Mouse (Mus musculus): ENCODE measurements around the gene Igdcc3.

Igdcc3 gene

GRCm38 (mm10) chr9:65141306-65141975 lies 452 bp downstream of the Igdcc3 start:
- DNase-seq, result peak; percentile 42

DNA sequence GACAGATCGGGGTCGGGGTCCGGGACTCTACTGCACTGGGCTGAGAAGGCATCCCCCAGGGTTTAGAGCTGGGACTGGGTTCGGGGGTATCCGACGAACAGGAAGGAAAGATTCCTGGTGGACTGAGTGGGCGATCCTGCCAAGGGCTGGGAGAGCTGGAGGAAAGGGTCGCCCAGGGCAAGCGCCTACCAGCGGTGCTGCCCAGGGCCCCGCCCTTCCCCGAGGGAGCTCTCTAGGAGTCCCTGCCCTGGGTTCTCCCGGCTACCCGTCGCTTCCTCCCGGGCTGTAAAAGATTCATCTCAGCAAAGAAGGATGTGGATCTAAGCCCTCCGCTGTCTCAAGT lies 958 bp downstream of the Igdcc3 start:
- no peak for DNase-seq

GRCm38 (mm10) chr9:65142399-65142798 lies 1.4 kb downstream of the Igdcc3 start:
- DNase-seq, result no peak

GRCm38 (mm10) chr9:65146001-65146400 lies 5.0 kb downstream of the Igdcc3 start:
- DNase-seq, result no peak

DNA sequence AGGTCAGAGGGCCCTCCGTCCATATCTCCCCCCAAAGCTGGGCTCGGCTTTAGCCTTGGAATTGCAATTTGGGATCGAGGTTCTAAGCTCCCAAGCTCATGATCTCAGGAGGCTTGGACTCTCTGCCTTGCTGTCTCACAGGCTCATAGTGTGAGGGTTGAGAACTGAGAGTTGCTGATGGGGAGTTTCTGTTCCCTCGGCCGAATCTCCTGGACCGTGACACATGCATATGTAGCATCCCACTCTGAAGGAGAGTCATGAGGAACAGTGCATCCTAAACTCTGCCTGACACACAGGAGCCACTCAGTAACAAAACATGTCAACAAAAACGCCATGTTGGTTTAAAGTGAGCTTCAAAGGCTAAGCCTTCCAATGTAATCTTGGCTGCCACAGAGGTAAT lies 7.5 kb downstream of the Igdcc3 start:
- no peak for DNase-seq

DNA sequence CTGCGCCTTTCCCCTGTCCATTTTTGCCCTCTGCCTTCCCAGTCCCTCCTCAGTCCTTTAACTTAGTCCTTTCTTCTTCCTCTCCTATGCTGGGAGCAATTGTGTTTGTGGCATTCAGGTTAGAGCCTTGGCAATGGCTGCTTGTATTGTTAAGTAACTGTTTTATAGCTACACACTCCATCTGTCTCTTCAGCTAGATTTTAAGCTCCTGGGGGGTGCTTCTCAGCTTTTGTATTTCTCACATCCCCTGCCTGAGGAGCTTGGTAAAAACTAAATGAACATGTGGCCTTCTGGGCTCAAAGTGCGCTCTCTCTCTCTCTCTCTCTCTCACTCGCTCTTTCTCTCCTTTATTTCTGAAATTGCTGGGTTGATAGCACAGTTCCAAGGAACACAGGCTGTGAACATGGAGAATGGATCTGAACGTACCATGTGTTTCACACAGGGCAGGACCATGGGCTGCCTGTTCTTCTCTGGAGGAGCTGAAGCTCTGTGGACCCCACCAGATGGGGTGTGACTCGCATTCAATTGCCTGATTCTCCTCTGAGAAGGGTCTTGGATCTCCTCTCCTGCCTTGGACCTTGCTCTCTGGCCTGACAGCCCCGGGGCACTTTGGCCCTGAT lies 11.8 kb downstream of the Igdcc3 start:
- no peak for DNase-seq

DNA sequence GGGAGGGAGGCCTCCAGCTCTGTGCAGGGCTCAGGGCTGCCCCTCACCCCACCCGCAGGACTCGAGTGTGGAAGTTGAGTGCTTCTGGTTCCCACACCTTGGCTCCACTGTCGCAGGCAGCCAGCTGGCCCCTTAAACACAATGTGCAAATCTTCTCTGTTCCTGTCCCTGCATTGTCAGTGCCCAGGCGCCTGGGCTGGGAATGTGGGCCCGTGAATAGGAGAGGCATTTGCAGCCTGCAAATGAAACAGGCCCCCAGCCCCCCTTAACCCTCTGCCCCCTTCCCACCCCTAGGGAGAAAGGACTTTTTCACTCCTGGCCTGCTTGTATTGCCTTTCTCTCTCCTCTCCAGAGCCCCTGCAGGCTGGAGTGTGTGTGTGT lies 12.3 kb downstream of the Igdcc3 start:
- DNase-seq, result no peak

- no peak for DNase-seq
These were observed 13.9 kb downstream of the Igdcc3 start for GRCm38 (mm10) chr9:65154692-65155455.

GRCm38 (mm10) chr9:65156604-65157003 lies 15.6 kb downstream of the Igdcc3 start:
- no peak for DNase-seq

GRCm38 (mm10) chr9:65157631-65158030 lies 16.6 kb downstream of the Igdcc3 start:
- no peak for DNase-seq

DNA sequence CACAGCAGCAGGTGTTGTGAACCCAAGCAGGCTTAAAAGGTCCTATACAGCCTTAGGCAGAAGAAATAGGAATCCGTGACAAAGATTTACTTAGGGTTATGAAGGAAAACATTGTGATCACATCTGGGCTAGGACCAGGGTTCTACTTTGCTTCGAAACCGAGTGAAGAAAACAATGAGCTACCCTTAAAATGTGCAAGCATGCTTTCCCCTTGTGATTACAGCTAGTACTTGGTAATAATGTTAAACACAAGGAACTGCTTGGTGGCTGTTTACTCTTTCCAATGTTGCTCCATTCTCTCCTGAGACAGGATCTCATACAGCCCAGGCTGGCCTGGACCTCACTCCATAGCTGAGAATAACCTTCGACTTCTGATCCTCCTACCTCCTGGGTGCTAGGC lies 20.2 kb downstream of the Igdcc3 start:
- no peak for DNase-seq

GRCm38 (mm10) chr9:65161881-65162280 lies 20.9 kb downstream of the Igdcc3 start:
- no peak for DNase-seq

- DNase-seq, result no peak
These were observed 22.0 kb downstream of the Igdcc3 start for GRCm38 (mm10) chr9:65162711-65163639.

DNA sequence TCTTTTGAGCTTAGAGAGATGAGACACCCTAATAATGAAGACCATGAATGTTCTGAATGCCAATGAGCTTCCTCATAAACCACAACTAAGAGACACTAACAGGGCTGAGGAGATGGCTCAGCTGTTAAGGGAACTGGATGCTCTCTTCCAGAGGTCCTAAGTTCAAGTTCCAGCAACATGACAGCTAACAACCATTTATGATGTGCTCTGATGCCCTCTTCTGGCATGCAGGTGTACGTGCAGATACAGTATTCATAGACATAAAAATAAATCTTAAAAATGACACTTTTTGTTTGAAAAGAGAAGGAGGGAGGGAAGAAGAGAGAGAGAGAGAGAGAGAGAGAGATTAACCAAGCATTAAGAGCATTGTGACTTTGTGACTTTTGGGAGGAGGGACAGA lies 23.9 kb downstream of the Igdcc3 start:
- DNase-seq, result no peak

DNA sequence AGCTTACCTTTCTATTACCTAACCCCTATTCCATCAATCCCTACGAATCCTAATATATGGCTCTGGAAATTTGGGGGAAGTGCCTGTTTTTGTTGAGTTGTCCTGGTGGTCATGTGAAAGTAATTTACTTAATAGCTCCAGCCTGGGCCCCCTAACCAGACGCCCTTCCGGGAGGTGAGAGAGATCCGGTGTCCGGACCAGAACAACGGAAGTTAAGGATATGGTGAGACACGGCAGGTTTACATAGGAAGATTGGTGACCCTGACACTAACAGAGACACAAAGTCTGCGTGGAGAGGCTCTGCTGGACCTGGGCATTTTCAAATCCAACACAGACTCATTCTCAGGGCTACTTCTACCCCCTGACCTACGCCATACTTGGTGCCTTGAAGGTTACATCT lies 25.4 kb downstream of the Igdcc3 start:
- DNase-seq, result no peak

GRCm38 (mm10) chr9:65168534-65168933 lies 27.5 kb downstream of the Igdcc3 start:
- DNase-seq, result no peak

DNA sequence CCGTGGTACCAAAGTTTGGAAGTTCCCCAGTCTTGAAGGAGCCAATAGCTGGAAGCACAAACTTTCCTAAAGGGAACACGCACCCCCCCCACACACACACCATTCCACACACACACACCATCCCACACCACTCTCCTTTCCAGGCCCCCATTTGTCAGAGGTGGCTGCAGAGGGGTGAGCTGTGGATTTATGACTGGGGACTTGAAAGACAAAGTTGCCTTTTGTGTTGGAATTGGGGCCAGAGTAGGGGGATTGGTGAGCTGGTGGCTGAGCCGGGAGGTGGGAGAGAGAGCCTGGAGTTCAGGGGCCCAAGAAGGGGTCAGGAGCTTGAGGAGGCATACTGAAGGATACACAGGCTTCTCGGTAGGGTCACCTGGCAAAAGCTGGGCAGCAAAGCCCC lies 28.0 kb downstream of the Igdcc3 start:
- no peak for DNase-seq

GRCm38 (mm10) chr9:65172654-65173053 lies 31.7 kb downstream of the Igdcc3 start:
- DNase-seq, result no peak

GRCm38 (mm10) chr9:65175234-65175938 lies 34.4 kb downstream of the Igdcc3 start:
- DNase-seq, result no peak

DNA sequence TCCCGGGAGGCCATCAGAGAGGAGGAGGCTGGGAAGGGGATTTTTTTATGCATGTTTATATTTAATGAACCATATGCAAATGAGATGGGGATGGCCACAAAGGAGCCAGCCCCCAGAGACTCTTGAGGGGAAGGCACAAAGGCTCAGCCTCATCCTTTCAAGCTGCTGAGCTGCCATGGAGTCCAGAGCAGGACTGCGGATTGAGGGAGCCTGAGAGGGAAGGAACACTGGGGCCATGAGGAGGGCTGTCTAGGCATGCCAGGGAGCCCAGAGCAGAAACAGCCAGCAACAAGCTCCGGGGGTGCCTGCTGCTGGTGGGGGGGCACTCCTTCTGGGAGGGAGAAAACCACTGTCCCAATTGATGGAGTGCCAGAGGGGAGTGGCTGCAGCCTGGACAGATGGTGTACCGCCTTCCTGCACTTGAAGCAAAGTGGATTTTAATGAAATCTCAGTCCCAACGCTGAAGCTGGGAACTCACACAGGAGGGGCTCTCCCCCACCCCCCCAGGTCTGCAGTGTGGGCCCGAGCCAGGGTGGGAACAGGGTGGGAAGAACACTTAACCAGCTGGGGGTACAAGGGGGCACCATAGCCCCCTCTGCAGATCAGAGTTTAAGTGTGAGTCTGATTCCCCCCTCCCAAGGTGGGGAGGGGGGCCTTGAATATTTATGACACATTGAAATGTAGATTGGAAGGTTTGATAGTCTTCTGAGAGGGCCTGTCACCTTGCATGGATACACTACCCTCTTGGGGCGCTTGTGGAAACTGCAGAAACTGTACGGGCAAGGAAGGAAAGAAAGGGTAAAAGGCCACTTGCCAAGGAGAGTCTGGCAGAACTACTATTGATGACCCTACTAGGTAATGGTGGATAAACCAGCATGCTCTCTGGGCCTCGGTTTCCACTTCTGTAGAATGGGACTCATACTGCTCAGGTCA lies 35.2 kb downstream of the Igdcc3 start:
- no peak for DNase-seq

DNA sequence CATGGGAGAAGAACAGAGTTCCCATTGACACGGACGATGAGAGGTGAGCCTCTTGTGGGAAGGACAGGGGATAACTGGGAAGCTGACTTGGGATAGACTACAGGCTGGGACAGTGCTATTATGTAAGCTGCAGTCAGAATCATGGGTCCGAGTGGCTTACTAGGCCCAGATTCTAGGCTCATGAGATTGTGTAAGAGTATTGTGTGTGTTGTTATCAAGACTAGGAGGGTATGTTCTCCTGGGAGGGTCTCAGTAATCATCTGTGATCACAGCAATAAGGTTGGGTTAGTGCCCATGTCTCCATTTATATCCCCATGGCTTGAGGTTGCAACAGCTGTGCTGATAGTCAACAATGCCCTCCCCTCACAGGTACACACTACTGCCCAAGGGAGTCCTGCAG lies 36.5 kb downstream of the Igdcc3 start:
- no peak for DNase-seq

Data from thymus, postnatal 25 days (tissue).